Mouse (Mus musculus) thymus, adult 2 months (tissue): ENCODE data around the gene Mre11a. TPM values are rescaled to one million over a fixed set of nuclear protein-coding genes. Genes with fewer than 3 reads are reported as not detected.

Experiments
- DNase-seq: peaks from one replicate; pipeline ENCODE4 v3.0.0; 2021
- H3K27ac ChIP-seq: fragments of 200-500 bp; 2 replicates; pipeline ENCODE4 v1.5.1; 2012; ENCODE audit warnings: low read length, control low read depth; ENCODE audit not compliant: control insufficient read depth, insufficient read depth
- H3K27me3 ChIP-seq: fragments of 200-500 bp; 2 replicates; pipeline ENCODE4 v1.6.1; 2012; ENCODE audit warnings: mild to moderate bottlenecking, low read length, moderate library complexity, mixed read lengths; ENCODE audit not compliant: control insufficient read depth, insufficient read depth
- H3K36me3 ChIP-seq: fragments of 200-500 bp; 2 replicates; pipeline ENCODE4 v1.6.1; 2012; ENCODE audit warnings: mild to moderate bottlenecking, low read length, moderate library complexity; ENCODE audit not compliant: control insufficient read depth, insufficient read depth
- H3K4me1 ChIP-seq: fragments of 200-500 bp; replicated peaks from 2 replicates; pipeline ENCODE4 v1.6.1; 2012; ENCODE audit warnings: low read length; ENCODE audit not compliant: control insufficient read depth, insufficient read depth
- H3K4me3 ChIP-seq: fragments of 200-500 bp; 2 replicates; pipeline ENCODE4 v1.5.1; 2012; ENCODE audit warnings: mild to moderate bottlenecking, low read length, control low read depth, moderate library complexity; ENCODE audit not compliant: control insufficient read depth, insufficient read depth
- CTCF ChIP-seq: fragments of 200-500 bp; IDR thresholded peaks from 2 replicates; pipeline ENCODE4 v1.5.1; 2012; ENCODE audit warnings: mild to moderate bottlenecking, control low read depth, low read length, moderate library complexity, borderline replicate concordance; ENCODE audit not compliant: control insufficient read depth, poor library complexity, insufficient read depth; ENCODE audit errors: extremely low read depth
- POLR2A ChIP-seq: fragments of 200-500 bp; IDR thresholded peaks from 2 replicates; pipeline ENCODE4 v1.6.1; 2012; ENCODE audit warnings: mild to moderate bottlenecking, low read length, control low read depth, moderate library complexity; ENCODE audit not compliant: control insufficient read depth, poor library complexity, insufficient read depth; ENCODE audit errors: extremely low read depth
- WGBS: fragments of 180-500 bp; shearing (Covaris S2); methylation state at CpG from one replicate; pipeline ENCODE4 v1.1.7; 2018; 5-methylcytosine and 5-hydroxymethylcytosine counted together
- polyA plus RNA-seq: library from polyadenylated mRNA; depleted of rRNA; stranded (reverse); fragments of >200 nt; gene quantifications from 2 replicates; pipeline ENCODE4 v1.2.3, GENCODE M21; 2012

The Mre11a gene
- polyA plus RNA-seq, 1 experiment: 9.6 TPM

DNA sequence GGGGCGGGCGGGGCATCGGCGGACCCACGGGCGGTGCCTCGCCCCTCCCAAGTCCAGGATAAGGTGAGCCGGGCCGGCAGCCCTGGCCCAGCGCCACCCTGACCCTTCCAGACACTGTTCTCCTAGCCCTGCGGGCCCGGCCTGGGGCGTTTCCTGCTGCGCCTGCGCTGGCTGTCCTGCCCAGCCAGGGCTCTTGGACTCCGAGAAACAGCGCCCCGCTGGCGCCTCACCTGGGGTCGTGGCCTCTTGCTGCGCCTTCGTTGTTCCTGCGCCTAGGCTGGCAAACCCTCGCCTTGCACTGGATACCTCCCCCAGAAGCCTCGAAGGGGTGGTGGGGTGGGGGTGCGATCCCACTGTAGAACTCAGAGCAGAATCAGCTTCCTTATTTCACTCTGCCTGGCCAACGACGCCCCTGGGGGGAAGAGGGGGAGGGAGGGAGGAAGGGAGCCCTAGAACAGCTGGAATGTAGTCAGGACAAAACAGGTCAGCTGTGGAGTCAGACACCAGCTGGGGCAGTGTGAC lies 32.4 kb upstream of the Mre11a start, which contains the start of gene Fut4:
Gene Fut4 (minus strand): TSS at position 393 of the 522 bp plus-strand sequence.
- Histone ChIP-seq H3K27me3 (no peaks in the 10 kb centered on the region; the same call in 1 of the 2 replicates), H3K4me1 (peaks cover 15% of the 10 kb centered on the region), H3K36me3 (no peaks in the 10 kb centered on the region), H3K27ac (no peak within 1 kb of the TSS), H3K4me3 (peak within 1 kb of the TSS; percentile 47)
- WGBS: 1% methylated on average over 28 of the region's 28 CpGs
- TF ChIP-seq POLR2A: no peak
- TF ChIP-seq CTCF: no peak
- peak; percentile 48 for DNase-seq

DNA sequence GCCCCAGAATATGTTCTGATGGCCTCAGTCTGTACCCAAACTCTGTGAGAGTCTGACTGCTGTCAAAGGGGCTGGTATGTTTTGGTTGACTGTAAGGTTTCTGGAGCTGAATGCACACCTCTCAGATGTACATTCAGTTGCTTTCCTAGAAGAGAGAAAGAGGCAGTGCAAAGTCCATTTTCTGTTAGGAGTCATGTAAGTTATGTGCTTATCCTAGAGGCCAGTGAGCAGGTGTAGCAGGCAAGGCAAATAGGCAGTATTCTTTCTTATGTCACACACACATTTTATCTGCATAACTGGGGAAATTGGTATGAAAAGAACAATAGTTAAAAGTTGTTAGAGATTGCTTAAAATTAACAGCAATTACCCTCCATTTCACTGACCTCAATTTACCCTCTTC lies 30.5 kb upstream of the Mre11a start:
- TF ChIP-seq POLR2A (no peak), CTCF (no peak)
- Histone ChIP-seq H3K27me3 (no peaks in the 10 kb centered on the region; the same call in 1 of the 2 replicates), H3K4me3 (no peak overlapping the region), H3K4me1 (peaks cover 15% of the 10 kb centered on the region), H3K36me3 (no peaks in the 10 kb centered on the region), H3K27ac (no peak overlapping the region)
- no peak for DNase-seq

GRCm38 (mm10) chr9:14754469-14754868 lies 30.0 kb upstream of the Mre11a start:
- 91% methylated on average over 3 of the region's 3 CpGs for WGBS
- Histone ChIP-seq H3K4me3 (no peak overlapping the region), H3K27me3 (no peaks in the 10 kb centered on the region; the same call in 1 of the 2 replicates), H3K4me1 (peaks cover 15% of the 10 kb centered on the region), H3K36me3 (no peaks in the 10 kb centered on the region), H3K27ac (no peak overlapping the region)
- TF ChIP-seq POLR2A (no peak), CTCF (no peak)
- no peak for DNase-seq

DNA sequence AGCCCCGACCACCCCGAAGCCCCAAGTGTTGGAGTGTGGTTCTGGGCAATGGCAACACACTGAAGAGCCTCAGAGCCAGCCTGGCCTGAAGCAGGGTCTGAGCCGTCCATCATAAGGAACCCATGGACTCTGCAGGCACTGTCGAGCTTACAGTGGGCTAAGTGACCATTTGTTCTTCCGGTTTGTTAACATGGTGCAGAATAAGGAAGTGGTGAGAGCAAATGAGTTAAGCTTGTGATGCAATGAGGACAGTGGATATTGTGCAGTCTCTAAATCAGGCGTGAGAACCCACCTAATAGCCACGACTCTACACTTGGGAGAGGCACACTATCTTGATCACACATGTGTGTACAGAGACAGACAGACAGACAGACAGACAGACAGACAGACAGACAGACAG lies 25.9 kb upstream of the Mre11a start:
- whole genome bisulfite sequencing: 35% methylated on average over 7 of the region's 7 CpGs

GRCm38 (mm10) chr9:14759261-14759660 lies 25.2 kb upstream of the Mre11a start:
- Histone ChIP-seq H3K36me3 (no peaks in the 10 kb centered on the region), H3K4me3 (no peak overlapping the region), H3K4me1 (no peaks in the 10 kb centered on the region), H3K27me3 (no peaks in the 10 kb centered on the region), H3K27ac (no peak overlapping the region)
- DNase-seq: no peak
- TF ChIP-seq POLR2A: no peak
- no peak for TF ChIP-seq CTCF

More for the DNA sequence above, 25.9 kb upstream of the Mre11a start:
- no peak for DNase-seq
- no peak for TF ChIP-seq CTCF
- TF ChIP-seq POLR2A: no peak
- H3K4me3 ChIP-seq: no peak overlapping the region
- no peaks in the 10 kb centered on the region for H3K27me3 ChIP-seq
- H3K27ac ChIP-seq: no peak overlapping the region
- no peaks in the 10 kb centered on the region for H3K4me1 ChIP-seq
- no peaks in the 10 kb centered on the region for H3K36me3 ChIP-seq

GRCm38 (mm10) chr9:14764765-14765164 lies 19.7 kb upstream of the Mre11a start:
- TF ChIP-seq CTCF: no peak
- TF ChIP-seq POLR2A: no peak
- no peak overlapping the region for H3K27ac ChIP-seq
- 20% methylated on average over 7 of the region's 7 CpGs for WGBS
- H3K4me1 ChIP-seq: no peaks in the 10 kb centered on the region
- H3K4me3 ChIP-seq: no peak overlapping the region
- peak; percentile 49 for DNase-seq
- no peaks in the 10 kb centered on the region for H3K36me3 ChIP-seq
- H3K27me3 ChIP-seq: no peaks in the 10 kb centered on the region

GRCm38 (mm10) chr9:14769811-14770210 lies 14.6 kb upstream of the Mre11a start:
- 92% methylated on average over 5 of the region's 6 CpGs for WGBS
- no peak for TF ChIP-seq POLR2A
- TF ChIP-seq CTCF: no peak
- H3K4me1 ChIP-seq: no peaks in the 10 kb centered on the region; the same call in 1 of the 2 replicates
- no peak for DNase-seq
- no peaks in the 10 kb centered on the region for H3K27me3 ChIP-seq
- H3K4me3 ChIP-seq: no peak overlapping the region
- no peak overlapping the region for H3K27ac ChIP-seq
- no peaks in the 10 kb centered on the region for H3K36me3 ChIP-seq

DNA sequence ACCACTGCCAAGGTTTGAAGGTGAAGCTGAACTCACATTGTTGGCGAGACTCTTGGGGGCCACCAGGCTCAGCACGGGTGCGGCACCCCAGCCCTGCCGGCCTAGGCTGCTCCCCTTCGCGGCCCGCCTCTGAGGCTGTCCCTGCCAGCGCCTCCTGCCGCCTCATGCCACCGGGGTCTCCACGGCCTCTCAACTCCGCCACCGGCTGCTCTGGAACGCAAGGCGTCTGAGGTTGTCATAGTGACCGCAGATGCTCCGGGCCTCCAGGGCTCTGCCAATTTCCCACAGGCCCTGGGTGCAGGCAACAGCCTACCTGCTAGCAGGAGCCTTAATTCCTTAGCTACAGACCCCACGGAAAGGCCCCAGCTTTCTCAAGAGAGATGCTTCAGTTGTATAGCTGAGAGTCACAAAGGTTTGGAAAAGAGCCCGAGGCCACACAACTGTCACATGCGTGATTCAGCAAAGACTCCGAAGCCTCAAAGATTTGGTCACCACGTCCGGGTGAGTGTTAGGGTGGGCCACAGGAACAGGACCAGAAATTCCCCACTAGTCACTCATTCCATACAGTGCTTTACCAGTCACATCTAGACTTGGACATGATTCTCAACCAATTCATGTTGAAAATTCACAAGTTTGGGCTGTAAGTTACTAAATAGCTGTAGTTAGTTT lies 13.5 kb upstream of the Mre11a start, which contains the start of gene 1700012B09Rik:
Gene 1700012B09Rik (minus strand): TSS at position 228 of the 669 bp plus-strand sequence.
- Histone ChIP-seq H3K27me3 (no peaks in the 10 kb centered on the region), H3K36me3 (no peaks in the 10 kb centered on the region), H3K4me1 (no peaks in the 10 kb centered on the region; the same call in 1 of the 2 replicates), H3K27ac (no peak within 1 kb of the TSS), H3K4me3 (no peak within 1 kb of the TSS)
- no peak for DNase-seq
- TF ChIP-seq POLR2A: no peak
- no peak for TF ChIP-seq CTCF
- WGBS: 32% methylated on average over 23 of the region's 23 CpGs
